Mouse (Mus musculus) cerebellum, postnatal 10 days (tissue): ENCODE results near the gene Prpf19.

Experiments used
- DNase-seq, 2 experiments: peaks; one replicate each; pipeline ENCODE4 v3.0.0; 2021; ENCODE audit warnings: mixed read lengths in 2 of 2

Prpf19 gene

GRCm38 (mm10) chr19:10895708-10896107 is 677 bp downstream of the Prpf19 start:
- peak; percentile 31 to 47 for DNase-seq

GRCm38 (mm10) chr19:10896849-10897248 is 1.8 kb downstream of the Prpf19 start:
- DNase-seq: no peak

GRCm38 (mm10) chr19:10897491-10897890 is 2.5 kb downstream of the Prpf19 start:
- no peak for DNase-seq

GRCm38 (mm10) chr19:10900315-10900714 is 5.3 kb downstream of the Prpf19 start:
- peak; percentile 38 to 63 for DNase-seq

GRCm38 (mm10) chr19:10901046-10901445 is 6.0 kb downstream of the Prpf19 start:
- DNase-seq: no peak

- no peak for DNase-seq
Observed at GRCm38 (mm10) chr19:10904512-10904911, 9.5 kb downstream of the Prpf19 start.

- DNase-seq: peak; percentile 36 to 53
Observed at GRCm38 (mm10) chr19:10904927-10905727, 10.1 kb downstream of the Prpf19 start.

GRCm38 (mm10) chr19:10905728-10906000 is 10.6 kb downstream of the Prpf19 start:
- no peak for DNase-seq

GRCm38 (mm10) chr19:10907891-10908290 is 12.9 kb downstream of the Prpf19 start:
- peak; percentile 77 to 82 for DNase-seq

- no peak for DNase-seq
Observed at GRCm38 (mm10) chr19:10909087-10909721, 14.2 kb downstream of the Prpf19 start.

- no peak for DNase-seq
Observed at GRCm38 (mm10) chr19:10914291-10914690, 19.3 kb downstream of the Prpf19 start.

- no peak for DNase-seq
Observed at GRCm38 (mm10) chr19:10914870-10915269, 19.8 kb downstream of the Prpf19 start.

GRCm38 (mm10) chr19:10916506-10916905 is 21.5 kb downstream of the Prpf19 start:
- DNase-seq: no peak

GRCm38 (mm10) chr19:10918321-10918991 is 23.4 kb downstream of the Prpf19 start:
- DNase-seq: peak; percentile 54 to 67

GRCm38 (mm10) chr19:10920532-10920931 is 25.5 kb downstream of the Prpf19 start, which contains the start of gene Zp1:
Gene Zp1, minus strand, starts transcription at chr19:10920632.
- no peak for DNase-seq

- DNase-seq: no peak
Observed at GRCm38 (mm10) chr19:10921058-10921457, 26.0 kb downstream of the Prpf19 start.

- no peak for DNase-seq
Observed at GRCm38 (mm10) chr19:10924220-10924619, 29.2 kb downstream of the Prpf19 start.

- DNase-seq: peak in 1 of 2 experiments; percentile 24
Observed at GRCm38 (mm10) chr19:10926123-10926621, 31.1 kb downstream of the Prpf19 start.

- no peak for DNase-seq
Observed at GRCm38 (mm10) chr19:10926666-10927065, 31.6 kb downstream of the Prpf19 start.

- no peak for DNase-seq
Observed at GRCm38 (mm10) chr19:10930641-10931040, 35.6 kb downstream of the Prpf19 start.

GRCm38 (mm10) chr19:10935029-10935428 is 40.0 kb downstream of the Prpf19 start:
- DNase-seq: no peak

- no peak for DNase-seq
Observed at GRCm38 (mm10) chr19:10936077-10936476, 41.0 kb downstream of the Prpf19 start.

- DNase-seq: no peak
Observed at GRCm38 (mm10) chr19:10937110-10937563, 42.1 kb downstream of the Prpf19 start, which contains the start of gene Ptgdr2. Gene Ptgdr2, plus strand, starts transcription at chr19:10937160.
